Mouse (Mus musculus): ENCODE data around the gene Gm10057.
"Not testable (repeated sequence)": the region's sequence is repeated elsewhere in the genome, so short reads cannot be mapped to it uniquely, and the experiment has no call there.

Gm10057 gene

DNA sequence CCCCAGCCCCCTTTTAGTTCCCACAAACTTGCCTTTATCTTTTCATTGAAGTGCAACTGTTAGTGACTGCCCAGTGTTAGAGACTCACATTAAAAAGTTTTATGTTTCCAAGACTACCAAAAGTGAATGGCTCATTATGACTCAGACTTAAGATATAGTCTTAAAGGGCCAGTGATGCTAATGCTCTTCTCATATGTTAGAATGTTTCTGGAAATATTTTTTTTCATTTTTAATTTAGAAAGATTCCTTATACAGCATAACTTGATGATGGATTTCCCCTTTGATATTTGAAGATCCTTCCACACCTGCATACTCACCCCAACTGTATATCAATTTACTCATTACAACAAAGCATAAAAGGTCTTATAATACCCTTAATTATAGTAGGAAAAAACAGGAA is at the start of gene Gm10057:
TSS of gene Gm10057 (minus strand) at position 101 of the 400 bp plus-strand sequence.
- not testable (repeated sequence) for DNase-seq (ENCODE audit: low read depth, low spot score)

- DNase-seq (ENCODE audit: low read depth, low spot score), result not testable (repeated sequence)
Measured at GRCm38 (mm10) chrX:154033727-154034126, 21.1 kb downstream of the Gm10057 start, which contains the start of gene 4921511M17Rik. TSS of gene 4921511M17Rik (minus strand) at chrX:154033827.

GRCm38 (mm10) chrX:154012540-154012939 is 42.3 kb downstream of the Gm10057 start, which contains the start of gene Samt1:
TSS of gene Samt1 (minus strand) at chrX:154012640.
- DNase-seq (ENCODE audit: low read depth, low spot score), result not testable (repeated sequence)

Measured in telencephalon, adult 2 months (tissue).